Mouse (Mus musculus): ENCODE measurements at regions not wholly inside any gene's neighbourhood (a gene's known extent, or its start where the extent isn't known, plus 50 kb on each side); places are given as distances from the start of the nearest gene placed in this dataset.

DNA sequence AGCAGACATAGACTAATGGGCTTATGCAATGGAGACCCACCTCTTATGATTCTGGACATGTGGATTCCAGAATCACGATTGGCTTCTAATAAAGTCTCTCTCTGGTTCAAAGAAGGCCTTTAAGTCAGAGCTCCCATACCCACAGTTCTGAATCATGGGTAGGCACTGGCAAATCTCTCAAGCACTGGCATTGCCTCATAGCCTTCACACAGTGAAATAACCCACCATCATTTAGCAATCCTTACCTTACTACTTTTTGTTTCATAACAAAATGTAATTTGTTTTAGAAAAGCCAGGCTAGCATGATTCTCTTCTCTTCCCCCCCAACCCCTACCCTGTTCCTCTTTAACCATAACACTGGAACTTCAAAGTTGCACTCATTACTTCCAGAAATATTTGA is 236.3 kb upstream of the Trib2 start:
- TF ChIP-seq POLR2A (IDR thresholded peaks at IDR 0.05; ENCODE audit: low read depth, low read length) (no peak), CTCF (IDR thresholded peaks at IDR 0.05; ENCODE audit: borderline replicate concordance, insufficient read depth, low read length) (no peak)
